Mouse (Mus musculus): Measurements from ENCODE around the gene Slc27a4. TPM values are rescaled to one million over a fixed set of nuclear protein-coding genes. Genes with fewer than 3 reads are reported as not detected.

Slc27a4 gene
- polyA plus RNA-seq, 1 experiment from 2014 or later = 16.2 TPM

DNA sequence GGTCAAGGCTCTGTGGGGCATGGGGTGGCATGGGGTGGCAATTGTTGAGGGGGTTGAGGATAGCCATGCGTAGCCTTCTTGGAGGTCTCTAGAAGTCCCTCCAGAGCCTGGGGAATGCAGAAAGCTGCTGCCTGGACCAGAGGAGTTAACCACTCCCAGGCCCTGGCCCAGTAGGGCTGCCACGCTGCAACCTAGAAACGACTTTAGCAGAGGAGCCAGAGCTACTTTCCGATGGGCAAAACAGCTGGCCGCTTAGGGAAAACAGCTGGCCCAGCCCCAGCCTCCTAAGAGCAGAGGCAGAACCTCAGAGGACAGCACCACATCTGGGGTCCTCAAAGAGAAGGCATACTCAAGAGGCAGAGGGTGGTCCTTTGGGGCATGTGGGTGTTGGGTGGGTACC, 55.5 kb downstream of the Slc27a4 start:
- 71% methylated on average over 5 of the region's 5 CpGs for WGBS
- Histone ChIP-seq H3K36me3 (ENCODE audit: control insufficient read depth, insufficient read depth, low read length) (no peaks in the 10 kb centered on the region), H3K9me3 (ENCODE audit: control insufficient read depth, low read length) (no peaks in the 10 kb centered on the region), H3K4me3 (ENCODE audit: low read depth, low read length) (no peak overlapping the region), H3K27ac (ENCODE audit: low read depth) (no peak overlapping the region), H3K4me1 (replicated peaks; ENCODE audit: control insufficient read depth, insufficient read depth, low read length) (no peaks in the 10 kb centered on the region), H3K9ac (ENCODE audit: low read length) (no peak overlapping the region), H3K4me2 (ENCODE audit: low read length) (no peak overlapping the region), H3K27me3 (replicated peaks; ENCODE audit: control insufficient read depth, insufficient read depth, low read length) (no peaks in the 10 kb centered on the region)
- no peak for DNase-seq (ENCODE audit: low spot score)
- ATAC-seq (replicated peaks; ENCODE audit: low FRiP score, low TSS enrichment, low read depth) = no peak

GRCm38 (mm10) chr2:29858748-29859473, 56.5 kb downstream of the Slc27a4 start:
- H3K4me2 ChIP-seq (ENCODE audit: low read length) = no peak overlapping the region
- 7% methylated on average over 5 of the region's 5 CpGs for WGBS
- no peaks in the 10 kb centered on the region for H3K36me3 ChIP-seq (ENCODE audit: control insufficient read depth, insufficient read depth, low read length)
- no peaks in the 10 kb centered on the region for H3K27me3 ChIP-seq (replicated peaks; ENCODE audit: control insufficient read depth, insufficient read depth, low read length)
- no peak overlapping the region for H3K9ac ChIP-seq (ENCODE audit: low read length)
- no peaks in the 10 kb centered on the region for H3K4me1 ChIP-seq (replicated peaks; ENCODE audit: control insufficient read depth, insufficient read depth, low read length)
- no peaks in the 10 kb centered on the region for H3K9me3 ChIP-seq (ENCODE audit: control insufficient read depth, low read length)
- no peak for ATAC-seq (replicated peaks; ENCODE audit: low FRiP score, low TSS enrichment, low read depth)
- no peak overlapping the region for H3K27ac ChIP-seq (ENCODE audit: low read depth)
- no peak overlapping the region for H3K4me3 ChIP-seq (ENCODE audit: low read depth, low read length)
- DNase-seq (ENCODE audit: low spot score) = peak; percentile 75

DNA sequence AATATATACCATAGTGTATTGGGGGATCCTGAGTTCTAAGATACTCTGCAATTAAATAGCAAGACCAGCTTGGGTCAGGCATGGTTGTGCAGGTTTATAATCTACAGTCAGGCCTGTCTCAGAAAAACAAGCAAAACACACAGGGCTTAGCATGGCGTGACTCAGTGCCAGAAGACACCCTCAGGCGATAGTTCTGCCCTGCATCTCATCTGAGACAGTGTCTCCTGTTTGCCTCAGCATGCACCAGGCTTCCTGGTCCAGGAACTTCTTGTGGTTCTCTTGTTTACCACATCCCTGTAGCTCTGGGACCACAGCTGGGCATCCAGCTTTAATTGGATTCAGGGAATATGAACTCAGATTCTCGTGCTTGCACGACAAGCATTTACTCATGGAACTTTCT, 62.7 kb downstream of the Slc27a4 start:
- Histone ChIP-seq H3K27me3 (replicated peaks; ENCODE audit: control insufficient read depth, insufficient read depth, low read length) (no peaks in the 10 kb centered on the region), H3K4me3 (ENCODE audit: low read depth, low read length) (no peak overlapping the region), H3K36me3 (ENCODE audit: control insufficient read depth, insufficient read depth, low read length) (no peaks in the 10 kb centered on the region), H3K9ac (ENCODE audit: low read length) (no peak overlapping the region), H3K27ac (ENCODE audit: low read depth) (no peak overlapping the region), H3K4me1 (replicated peaks; ENCODE audit: control insufficient read depth, insufficient read depth, low read length) (no peaks in the 10 kb centered on the region; the same call in 1 of the 2 replicates), H3K9me3 (ENCODE audit: control insufficient read depth, low read length) (no peaks in the 10 kb centered on the region), H3K4me2 (ENCODE audit: low read length) (no peak overlapping the region)
- WGBS = 73% methylated on average over 4 of the region's 4 CpGs
- DNase-seq (ENCODE audit: low spot score) (no peak), ATAC-seq (replicated peaks; ENCODE audit: low FRiP score, low TSS enrichment, low read depth) (no peak)

Small RNAs within 50 kb of the gene (microRNA-seq; reads per million reads assigned to microRNA genes)
- not detected for gene Mir219a-2
- gene Mir219b = not detected

Other genes starting within 250 kb of the Slc27a4 start
- 15.1 and 15.7 TPM in 2 replicates for gene Rapgef1, start 182.9 kb upstream of the Slc27a4 start, polyA plus RNA-seq (2014; fragmentation: Nextera tagmentation; extraction: Ambion mirVana)
- 0.82 and 1.1 TPM in 2 replicates for gene Gm13420, start 50.9 kb upstream of the Slc27a4 start, polyA plus RNA-seq (2014; fragmentation: Nextera tagmentation; extraction: Ambion mirVana)
- gene Gm13547, start 43.3 kb upstream of the Slc27a4 start, polyA plus RNA-seq (2014; fragmentation: Nextera tagmentation; extraction: Ambion mirVana) = not detected in 2 replicates
- gene Coq4, start 15.1 kb upstream of the Slc27a4 start, polyA plus RNA-seq (2014; fragmentation: Nextera tagmentation; extraction: Ambion mirVana) = 48.3 and 50.0 TPM in 2 replicates
- gene Trub2, start 14.1 kb upstream of the Slc27a4 start, polyA plus RNA-seq (2014; fragmentation: Nextera tagmentation; extraction: Ambion mirVana) = 33.3 and 34.6 TPM in 2 replicates
- 26.7 and 26.9 TPM in 2 replicates for gene Urm1, start 17.4 kb downstream of the Slc27a4 start, polyA plus RNA-seq (2014; fragmentation: Nextera tagmentation; extraction: Ambion mirVana)
- 20.2 and 22.4 TPM in 2 replicates for gene Cercam, start 66.5 kb downstream of the Slc27a4 start, polyA plus RNA-seq (2014; fragmentation: Nextera tagmentation; extraction: Ambion mirVana)
- gene Odf2, start 86.6 kb downstream of the Slc27a4 start, polyA plus RNA-seq (2014; fragmentation: Nextera tagmentation; extraction: Ambion mirVana) = 50.0 and 64.3 TPM in 2 replicates
- 52.4 and 57.6 TPM in 2 replicates for gene Gle1, start 132.8 kb downstream of the Slc27a4 start, polyA plus RNA-seq (2014; fragmentation: Nextera tagmentation; extraction: Ambion mirVana)
- gene Sptan1, start 162.9 kb downstream of the Slc27a4 start, polyA plus RNA-seq (2014; fragmentation: Nextera tagmentation; extraction: Ambion mirVana) = 131 and 141 TPM in 2 replicates
- 28.7 and 30.3 TPM in 2 replicates for gene Wdr34, start 246.2 kb downstream of the Slc27a4 start, polyA plus RNA-seq (2014; fragmentation: Nextera tagmentation; extraction: Ambion mirVana)